Mouse (Mus musculus) right cerebral cortex, postnatal 10 days (tissue): ENCODE results near the gene Atxn1.
A peak's percentile ranks its signal among the peaks of the same experiment; 100 is the strongest.

Experiments
- DNase-seq, 2 experiments: peaks; one replicate each; pipeline ENCODE4 v3.0.0; 2021; ENCODE audit warnings: low spot score in 2 of 2

Atxn1 gene

DNA sequence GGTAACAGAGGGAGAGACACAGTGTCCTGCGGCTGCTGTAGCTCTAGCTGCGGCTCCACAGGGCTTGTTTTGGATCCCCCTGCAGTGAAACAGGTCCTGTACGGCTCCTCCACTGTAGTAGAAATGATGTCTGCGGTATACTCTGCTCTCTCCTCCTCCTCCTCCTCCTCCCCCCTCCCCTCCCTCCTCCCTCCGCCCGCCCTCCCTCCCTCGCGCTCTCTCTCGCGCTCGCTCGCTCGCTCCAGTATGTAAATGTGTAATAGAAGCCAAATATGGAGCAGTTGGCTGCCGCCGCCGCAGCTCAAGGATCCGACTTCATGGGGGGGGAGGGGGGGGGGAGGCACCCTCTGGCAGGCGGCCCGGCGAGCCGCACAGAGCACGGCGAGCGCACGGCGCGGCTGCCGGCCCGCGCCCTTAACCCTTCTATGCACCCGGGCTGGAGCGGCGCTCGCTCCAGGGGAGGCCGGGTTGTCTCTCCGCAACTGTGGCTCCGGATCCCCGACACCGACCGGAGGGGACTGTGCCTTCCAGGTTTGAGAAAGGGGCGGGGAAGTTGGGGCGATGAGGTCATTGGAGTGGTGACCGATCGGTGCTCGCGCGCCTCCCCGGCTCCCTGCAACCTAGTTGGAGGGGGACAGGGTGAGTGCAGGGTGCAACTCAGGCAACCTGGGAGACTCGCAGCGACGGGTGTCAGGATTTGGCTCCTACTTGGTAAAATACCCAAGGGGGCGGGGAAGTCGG, at the start of gene Atxn1:
Gene Atxn1 (minus strand): TSS at position 156 of the 741 bp plus-strand sequence.
- peak; percentile 84 to 89 for DNase-seq

DNA sequence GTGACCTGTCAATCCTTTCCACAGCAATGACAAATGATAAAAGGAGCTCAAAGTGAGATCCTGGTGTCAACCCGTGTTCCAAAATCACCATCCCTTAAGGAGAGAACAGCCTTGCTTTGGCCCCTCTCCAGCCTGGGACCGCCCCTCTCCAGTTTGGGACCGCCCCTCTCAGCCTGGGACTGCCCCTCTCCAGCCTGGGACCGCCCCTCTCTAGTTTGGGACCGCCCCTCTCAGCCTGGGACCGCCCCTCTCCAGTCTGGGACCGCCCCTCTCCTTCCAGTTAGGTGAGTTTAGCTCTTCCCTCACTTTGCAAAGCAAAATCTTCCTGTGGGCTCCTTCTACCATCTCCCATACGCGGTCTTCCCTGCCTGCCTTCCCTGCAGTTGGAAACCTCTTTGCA, 46.4 kb upstream of the Atxn1 start:
- DNase-seq = no peak

DNA sequence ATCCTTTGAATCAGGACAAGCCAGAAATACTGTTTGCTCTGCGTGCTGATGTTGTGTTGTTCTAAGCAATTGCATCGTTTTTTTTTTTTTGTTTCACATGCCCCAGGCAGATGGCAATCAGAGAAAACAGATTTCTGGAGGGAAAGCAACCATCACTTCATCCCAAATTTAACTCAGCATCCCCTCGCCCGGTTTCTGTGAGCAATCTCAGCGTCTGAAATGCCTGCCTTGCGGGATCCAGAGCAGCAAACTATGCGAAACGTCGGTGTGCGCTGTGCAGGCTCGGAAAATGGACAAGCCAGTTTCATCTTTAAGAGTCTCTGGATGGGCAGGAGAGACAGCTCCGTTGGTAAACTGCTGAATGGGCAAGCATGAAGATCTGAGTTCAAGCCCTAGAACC, 45.3 kb upstream of the Atxn1 start:
- no peak for DNase-seq

DNA sequence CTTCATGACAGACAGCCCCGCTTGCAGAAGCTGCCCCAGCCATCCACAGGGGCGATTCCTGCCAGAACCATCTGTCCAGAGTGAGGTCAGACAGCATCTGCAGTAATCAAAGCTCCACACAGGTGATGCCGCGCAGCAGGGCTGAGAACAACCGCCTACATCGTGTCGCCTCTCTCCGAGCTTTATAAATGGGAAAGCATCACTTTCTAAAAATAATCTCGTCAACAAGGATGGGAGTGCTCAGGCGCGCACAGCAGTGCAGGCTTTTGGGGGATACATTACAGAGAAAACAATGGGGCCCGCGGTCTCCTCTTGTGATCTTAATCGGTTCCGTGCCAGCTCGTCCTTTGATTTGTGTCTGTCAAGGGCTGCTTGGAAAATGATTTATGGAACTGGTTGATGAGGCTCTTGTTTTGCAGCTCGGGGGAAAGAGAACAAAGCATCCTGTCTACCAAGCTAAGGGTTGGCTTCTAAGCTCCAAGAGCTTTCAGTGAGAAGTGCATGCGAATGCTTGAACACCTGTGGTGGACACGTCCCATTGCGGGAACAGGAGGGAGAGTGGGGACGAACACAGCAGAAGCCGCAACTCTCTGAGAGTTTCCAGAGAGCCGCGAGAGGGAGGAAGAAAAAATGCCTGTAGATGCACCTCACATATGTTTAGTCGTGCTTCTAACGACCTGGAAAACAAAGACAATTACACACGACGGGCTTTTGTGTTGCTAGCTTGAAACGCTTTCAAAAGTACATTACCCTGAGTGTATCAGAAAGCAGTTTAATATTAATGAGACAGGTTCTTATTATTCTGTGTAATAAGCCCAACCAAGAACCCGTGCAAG, 44.2 kb upstream of the Atxn1 start:
- DNase-seq = peak in 1 of 2 experiments; percentile 51

DNA sequence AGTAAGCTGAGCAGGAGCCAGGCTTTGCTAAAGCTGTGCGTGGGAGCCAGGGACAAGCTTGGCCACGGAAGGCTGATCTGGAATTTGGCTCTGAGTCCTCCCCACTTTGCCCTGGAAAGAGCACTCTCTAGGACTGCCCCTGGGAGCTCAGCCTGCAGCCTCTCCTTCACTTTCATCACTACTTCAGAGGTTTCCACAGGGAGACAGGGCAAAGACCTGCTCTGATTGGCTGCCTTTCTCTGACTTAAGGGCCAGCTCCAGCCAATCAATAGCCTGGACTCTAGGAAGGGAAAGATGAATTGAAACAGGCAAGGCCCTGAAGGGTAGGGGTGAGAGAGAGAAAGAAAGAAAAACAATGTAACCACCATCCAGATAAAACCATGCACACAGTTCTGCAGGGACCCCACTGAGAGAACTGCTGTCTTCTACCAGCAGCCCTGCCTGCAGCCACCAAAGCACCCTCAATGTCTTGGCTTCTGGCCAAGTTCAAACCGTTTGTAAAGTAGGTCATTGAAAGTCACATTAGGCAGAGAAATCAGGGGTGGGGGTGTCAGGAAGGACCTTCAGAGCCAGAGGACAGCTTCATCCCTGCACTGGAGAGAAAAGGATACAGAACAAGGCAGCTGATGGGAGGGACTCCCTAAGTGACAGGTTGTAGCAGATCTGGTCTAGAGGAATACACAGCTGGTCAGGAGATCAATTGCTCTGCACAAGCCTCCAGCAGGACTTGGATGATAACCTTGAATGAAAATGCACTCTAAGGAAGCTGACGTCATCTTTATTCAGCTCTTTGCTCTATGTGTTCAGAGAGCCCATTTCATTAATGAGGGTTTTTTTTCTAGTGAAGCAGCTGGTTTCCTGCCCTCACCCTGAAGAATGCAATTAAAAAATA, 41.6 kb upstream of the Atxn1 start:
- peak; percentile 61 to 83 for DNase-seq

DNA sequence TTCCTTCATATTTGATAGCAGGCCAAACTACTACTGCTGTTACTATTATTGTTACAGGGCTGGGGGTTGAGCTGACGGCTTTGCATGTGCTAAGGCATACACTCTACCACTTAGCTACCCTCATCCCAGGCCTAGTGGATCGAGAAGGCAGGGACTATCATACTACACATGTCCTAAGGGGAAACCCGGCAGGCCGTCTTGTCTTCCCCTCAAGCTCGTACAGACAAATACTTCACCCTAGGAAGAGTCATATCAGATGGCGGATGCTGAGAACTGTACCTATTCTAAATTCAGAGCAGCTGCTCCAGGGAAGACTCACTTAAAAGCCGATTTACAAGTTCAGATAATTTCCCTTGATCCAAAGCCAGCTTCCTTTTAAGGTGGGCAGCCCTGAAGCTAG, 40.8 kb upstream of the Atxn1 start:
- no peak for DNase-seq

DNA sequence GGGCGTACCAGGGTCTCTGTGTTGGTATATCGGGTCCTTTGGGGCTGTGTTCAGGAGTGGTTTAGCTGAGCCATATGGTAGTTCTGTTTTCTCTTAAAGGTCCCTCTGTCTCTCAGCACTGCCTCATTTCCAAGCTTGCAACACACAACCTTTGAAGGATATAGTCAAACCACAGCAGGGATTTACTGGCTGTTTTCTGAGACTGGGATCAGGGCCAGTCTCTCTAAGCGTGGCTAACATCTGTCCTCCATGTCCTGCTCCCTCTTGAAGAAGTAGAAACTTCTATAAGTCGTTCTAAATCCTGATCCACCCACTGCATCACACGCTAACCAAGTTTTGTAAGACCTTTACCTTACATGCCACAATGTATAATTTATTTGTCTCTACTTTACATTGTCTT, 36.5 kb upstream of the Atxn1 start:
- no peak for DNase-seq

DNA sequence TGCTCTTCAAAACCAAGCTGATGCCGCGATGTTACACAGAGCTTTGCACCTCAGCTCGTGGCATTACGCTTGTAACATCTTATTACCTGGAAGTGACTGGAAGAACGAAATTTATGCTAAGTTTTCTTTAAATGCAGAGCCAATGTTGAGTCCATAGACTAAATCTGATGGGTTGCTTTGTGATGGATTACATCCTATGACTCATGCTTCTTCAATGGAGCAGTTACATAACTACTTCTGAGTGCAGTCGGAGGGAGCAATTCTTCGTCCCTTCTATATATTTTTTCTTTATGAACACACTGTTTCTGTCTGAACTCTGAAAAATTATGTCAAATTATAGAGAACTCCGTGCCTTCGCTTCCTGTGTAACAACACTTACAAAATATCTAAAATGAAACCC, 28.1 kb upstream of the Atxn1 start:
- no peak for DNase-seq

DNA sequence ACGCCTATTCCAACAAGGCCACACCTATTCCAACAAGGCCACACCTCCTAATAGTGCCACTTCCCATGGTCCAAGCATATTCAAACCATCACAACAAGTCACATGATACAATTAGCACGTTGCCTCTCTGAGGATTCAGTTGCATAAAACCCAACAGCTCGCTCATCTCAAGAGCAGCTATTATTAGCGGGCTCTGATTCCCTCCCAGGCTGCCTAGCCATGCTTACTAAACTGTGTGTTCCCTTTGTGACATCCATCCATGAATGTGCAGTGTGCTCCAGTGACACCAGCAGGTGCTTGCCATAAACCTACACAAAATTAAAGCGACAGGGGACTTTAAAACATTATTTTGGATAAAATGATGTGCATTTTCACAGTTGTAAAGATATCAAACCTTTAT, 25.7 kb upstream of the Atxn1 start:
- no peak for DNase-seq

DNA sequence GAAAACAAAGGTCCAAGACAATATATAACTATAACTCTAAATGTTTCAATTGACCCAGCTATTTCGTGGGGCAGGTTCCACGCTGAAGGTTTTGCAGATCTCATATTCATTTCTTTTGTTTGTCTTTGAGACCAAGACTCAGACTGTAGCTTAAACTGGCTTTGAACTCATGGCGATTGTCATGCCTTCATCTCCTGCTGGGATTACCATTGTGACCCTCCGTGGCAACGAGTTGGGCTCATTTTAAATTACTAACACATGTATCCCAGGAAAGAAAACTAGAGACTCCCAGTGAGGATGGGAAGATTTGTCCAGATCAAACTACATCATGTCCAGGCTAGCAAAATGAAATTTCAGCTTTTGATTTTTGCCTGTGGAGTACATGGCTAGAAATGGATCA, 14.4 kb upstream of the Atxn1 start:
- DNase-seq = no peak

DNA sequence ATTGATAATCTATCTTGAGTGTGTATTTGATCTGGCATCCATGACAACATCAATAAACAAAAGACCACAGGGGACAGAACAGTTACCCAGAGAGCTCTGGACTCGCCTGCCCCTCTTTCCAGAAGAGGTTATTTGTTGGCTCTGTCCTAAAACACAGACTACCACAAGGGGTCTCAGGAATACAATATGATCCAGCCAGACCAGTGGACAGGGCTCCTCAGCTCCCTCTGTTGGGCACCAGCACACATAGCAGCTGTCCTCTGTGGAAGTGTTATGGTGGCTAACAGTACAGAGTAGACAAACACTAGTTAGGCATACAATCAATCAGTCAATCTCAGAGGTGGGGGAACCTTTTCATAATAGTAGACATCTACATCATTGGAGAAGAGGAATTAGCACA, 12.1 kb upstream of the Atxn1 start:
- DNase-seq = peak; percentile 48 to 50

DNA sequence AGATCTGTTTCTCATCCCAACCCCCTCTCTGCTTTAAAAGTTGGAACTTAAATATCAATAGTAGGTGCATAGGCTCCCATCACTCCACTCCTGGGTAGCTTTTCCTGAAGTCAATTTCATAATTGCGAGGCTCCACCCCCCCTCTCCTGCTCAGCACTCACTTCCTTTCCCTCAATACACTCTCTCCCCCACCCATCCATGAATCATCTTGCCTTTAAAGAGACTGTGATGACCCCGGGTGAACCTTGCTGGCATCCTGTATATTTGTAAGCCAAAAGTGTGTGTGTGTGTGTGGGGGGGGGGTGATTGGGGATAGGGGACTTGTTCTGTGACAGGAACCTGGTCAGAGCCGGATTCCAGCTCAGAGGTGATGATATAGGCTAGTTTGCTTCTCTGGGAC, 9.8 kb upstream of the Atxn1 start:
- DNase-seq = no peak

DNA sequence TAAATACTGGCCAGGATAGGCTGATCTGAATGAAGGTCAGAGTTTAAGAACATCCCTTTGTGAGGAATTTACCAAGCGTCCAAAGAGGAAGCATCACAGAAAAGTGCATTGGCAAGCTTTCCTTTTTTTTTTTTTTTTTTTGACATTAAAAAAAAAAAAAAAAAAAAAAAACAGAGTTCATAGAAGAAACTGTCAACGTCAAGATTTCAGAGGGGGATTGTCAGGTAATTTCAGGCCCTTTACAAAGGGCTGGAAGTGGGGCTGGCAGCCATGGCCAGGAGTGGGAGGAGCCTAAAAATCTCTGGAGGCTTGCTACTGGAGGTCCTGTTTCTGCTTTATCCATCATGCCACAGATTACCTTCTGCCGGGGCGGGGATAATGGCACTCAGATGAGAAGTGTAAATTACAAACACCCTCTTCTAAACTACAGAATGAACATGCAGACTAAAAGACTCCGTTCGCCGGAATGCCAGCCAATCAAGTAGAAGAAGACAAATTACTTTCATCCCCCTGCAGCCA, 9.2 kb upstream of the Atxn1 start:
- no peak for DNase-seq

DNA sequence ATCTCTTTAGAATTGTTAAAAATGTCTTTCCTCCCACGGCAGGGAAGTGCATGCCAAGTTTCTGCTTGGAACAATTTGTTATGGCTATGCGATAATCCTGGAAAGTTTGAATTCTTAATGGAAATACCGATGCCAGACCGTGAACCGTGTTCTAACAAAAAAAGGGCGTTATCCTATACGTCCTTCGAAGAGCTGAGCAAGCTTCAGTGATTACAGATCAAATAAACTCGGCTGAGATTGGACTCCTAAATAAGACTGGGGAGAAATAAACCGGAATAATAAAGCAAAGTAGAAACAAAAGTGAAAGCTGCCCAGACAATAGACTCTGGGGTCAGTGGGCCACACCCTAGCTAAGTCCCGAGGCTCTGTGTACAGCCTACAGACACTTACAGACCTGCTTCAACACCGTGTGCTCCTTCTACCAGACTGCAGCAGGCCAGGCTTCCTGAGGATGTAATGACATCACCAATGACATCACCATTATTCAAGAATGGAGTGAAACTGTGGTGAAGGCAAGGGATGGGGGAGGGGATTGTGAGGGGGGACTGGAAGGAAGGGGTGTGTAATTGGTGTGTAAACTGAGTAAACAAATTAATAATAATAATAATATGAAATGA, 6.2 kb upstream of the Atxn1 start:
- DNase-seq = no peak

DNA sequence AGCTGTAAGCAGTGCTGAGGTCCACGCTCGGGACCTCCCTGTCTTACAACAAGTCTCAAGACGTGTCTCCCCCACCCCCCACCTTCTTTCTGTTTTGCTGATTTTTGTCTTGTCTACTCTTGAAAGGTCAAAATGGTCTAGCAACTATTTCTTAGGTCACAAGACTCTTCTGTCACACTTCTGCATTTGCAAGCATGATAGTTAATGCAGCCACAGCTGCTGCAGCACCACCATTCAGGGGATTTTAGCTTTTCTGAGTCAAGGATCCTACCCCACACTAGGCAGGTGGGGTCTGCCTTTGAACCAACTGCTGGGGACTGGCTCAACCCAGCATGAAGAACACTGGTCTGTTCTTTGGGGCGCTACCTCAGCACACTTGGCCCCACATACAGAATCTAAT, 3.4 kb upstream of the Atxn1 start:
- DNase-seq = no peak

DNA sequence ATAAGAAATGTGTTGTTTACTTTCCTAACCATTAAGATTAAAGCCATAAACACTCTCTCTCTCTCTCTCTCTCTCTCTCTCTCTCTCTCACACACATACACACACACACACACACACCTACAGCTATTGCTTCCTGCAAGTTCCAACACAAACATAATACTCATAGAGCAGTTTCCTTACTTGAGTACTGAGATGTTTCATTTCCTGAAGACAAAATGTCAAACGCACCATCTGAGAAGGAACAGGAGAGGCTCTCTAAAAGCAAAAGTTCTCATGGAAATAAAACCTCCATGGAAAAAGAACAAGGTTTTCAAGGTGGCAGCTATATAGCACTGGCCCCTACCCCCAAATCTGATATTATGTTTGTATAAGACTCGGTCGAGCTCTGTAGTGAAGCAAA, 2.6 kb upstream of the Atxn1 start:
- DNase-seq = no peak

DNA sequence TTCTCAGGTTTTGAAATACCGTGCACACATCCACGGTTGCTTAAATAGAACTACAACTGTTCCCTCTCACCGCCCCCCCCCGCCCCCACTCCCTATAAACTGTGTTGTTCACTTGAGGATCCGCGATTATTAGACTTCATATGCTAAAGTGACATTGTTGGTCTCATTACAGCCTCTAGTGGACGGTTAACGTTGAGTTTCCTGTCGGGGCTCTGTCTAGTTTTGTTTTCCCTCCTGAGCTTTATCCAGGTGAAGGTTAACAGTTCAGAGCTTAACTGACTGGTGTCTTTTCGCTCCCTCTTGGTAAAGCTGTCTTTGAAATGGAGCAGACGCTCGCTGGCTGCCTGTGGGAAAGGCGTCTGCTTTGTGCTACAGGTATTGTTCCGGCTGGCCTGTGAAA, 1.8 kb upstream of the Atxn1 start:
- no peak for DNase-seq

DNA sequence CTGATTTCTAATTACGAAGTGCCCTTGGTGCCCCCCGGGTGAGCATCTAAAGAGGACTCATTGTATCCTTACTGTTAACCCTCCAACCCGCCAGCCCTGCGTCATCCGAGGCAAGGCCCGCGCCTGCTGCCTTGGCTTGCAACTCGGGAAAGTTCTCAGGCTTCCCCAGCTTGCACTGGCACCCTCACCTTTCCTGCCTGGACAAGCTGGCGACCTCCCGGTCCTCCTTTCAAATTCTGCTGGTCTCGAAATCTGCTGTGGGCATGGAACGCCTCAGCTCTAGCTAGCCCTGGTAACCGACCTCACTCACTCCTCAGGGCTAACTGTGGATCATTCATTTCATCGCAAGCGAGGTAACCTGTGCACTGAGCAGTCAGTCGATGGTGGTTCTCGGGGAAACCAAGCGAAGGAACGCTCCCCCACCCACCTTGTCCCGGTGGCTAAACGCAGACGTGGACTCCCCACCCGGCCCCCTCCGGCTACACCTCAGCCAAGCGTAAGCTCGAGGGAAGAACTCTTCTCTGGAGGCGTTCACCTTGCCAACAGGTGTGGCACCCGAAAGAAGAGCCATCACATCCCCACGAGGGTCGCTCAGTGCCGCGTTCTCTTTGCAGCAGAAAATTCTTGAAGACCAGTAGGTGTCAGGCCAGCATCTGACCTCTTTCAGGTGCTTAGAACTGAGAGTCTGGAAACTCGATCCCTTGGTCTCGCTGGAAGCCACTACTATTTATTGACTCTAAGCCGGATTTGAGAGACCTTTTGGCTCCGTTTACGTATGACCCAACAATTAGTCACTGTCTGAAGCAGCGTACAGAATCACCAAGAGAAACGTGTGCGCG, 1.0 kb upstream of the Atxn1 start:
- peak; percentile 56 to 59 for DNase-seq

DNA sequence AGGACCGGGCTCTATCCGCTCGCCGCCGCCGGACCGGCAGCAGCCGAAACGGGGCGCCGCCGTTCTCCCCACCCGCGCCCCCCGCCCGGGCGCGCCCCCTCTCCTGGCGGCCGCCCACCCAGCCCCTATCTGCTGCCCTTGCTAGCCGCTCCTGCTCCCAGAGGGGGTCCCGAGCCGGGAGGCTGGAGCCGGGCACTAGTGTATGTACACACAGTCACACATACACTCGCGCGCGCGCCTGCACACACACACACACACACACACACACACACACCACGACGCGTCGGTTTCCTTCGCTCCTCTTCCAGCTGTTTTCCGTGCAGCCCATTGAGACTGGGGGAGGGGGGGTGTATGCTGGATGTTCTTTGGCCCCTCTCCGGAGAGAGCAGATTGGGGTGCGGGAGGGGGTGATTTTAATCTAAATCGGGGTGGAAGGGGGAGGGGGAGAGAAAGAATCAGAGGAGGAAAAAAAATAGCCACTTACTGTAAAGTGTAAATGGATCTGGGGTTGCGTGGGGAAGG, 416 bp downstream of the Atxn1 start:
- DNase-seq = peak; percentile 77 to 78
